Mouse (Mus musculus) neural tube, embryonic 13.5 days (tissue): Measurements from ENCODE around the gene Pitpnm1. TPM values are rescaled to one million over a fixed set of nuclear protein-coding genes. Genes with fewer than 3 reads are reported as not detected.
A peak's percentile ranks its signal among the peaks of the same experiment; 100 is the strongest.

Experiments used
- ATAC-seq: fragments of 200-750 bp; cut with Nextera tagmentation; 2 replicates; pipeline ENCODE4 v1.8.0; 2017; ENCODE audit warnings: low read depth, mild to moderate bottlenecking, moderate TSS enrichment, moderate library complexity
- H3K27ac ChIP-seq: fragments of 300-500 bp; sonication (generic); replicated peaks from 2 replicates; pipeline ENCODE4 v1.5.1; 2015; ENCODE audit warnings: moderate library complexity, mild to moderate bottlenecking, inconsistent platforms
- H3K27me3 ChIP-seq: fragments of 300-500 bp; sonication (generic); 2 replicates; pipeline ENCODE4 v1.6.1; 2015; ENCODE audit warnings: mild to moderate bottlenecking, inconsistent platforms
- H3K36me3 ChIP-seq: fragments of 300-500 bp; sonication (generic); 2 replicates; pipeline ENCODE4 v1.6.1; 2015; ENCODE audit warnings: mild to moderate bottlenecking, inconsistent platforms
- H3K4me1 ChIP-seq: fragments of 300-500 bp; sonication (generic); replicated peaks from 2 replicates; pipeline ENCODE4 v1.6.1; 2015; ENCODE audit warnings: inconsistent platforms
- H3K4me2 ChIP-seq: fragments of 300-500 bp; sonication (generic); 2 replicates; pipeline ENCODE4 v1.6.1; 2015; ENCODE audit warnings: inconsistent platforms, mild to moderate bottlenecking, moderate library complexity
- H3K4me3 ChIP-seq: fragments of 300-500 bp; sonication (generic); 2 replicates; pipeline ENCODE4 v1.5.1; 2015; ENCODE audit warnings: mild to moderate bottlenecking, inconsistent platforms
- H3K9ac ChIP-seq: fragments of 300-500 bp; sonication (generic); 2 replicates; pipeline ENCODE4 v1.6.1; 2015; ENCODE audit warnings: moderate library complexity, mild to moderate bottlenecking, inconsistent platforms
- H3K9me3 ChIP-seq: fragments of 300-500 bp; sonication (generic); 2 replicates; pipeline ENCODE4 v1.6.1; 2016; ENCODE audit warnings: inconsistent platforms
- WGBS: fragments of 180-500 bp; shearing (Covaris S2); methylation state at CpG from one replicate; pipeline ENCODE4 v1.1.7; 2015; 5-methylcytosine and 5-hydroxymethylcytosine counted together
- polyA plus RNA-seq: library from polyadenylated mRNA; unstranded; fragments of >200 nt; fragmentation: Nextera tagmentation; extraction: Ambion mirVana; gene quantifications from 2 replicates; pipeline ENCODE4 v1.2.1, GENCODE M21; 2015

The Pitpnm1 gene
- polyA plus RNA-seq, 1 experiment from 2014 or later = 37.8 TPM

GRCm38 (mm10) chr19:4156073-4156579 lies 56.3 kb downstream of the Pitpnm1 start:
- Histone ChIP-seq H3K4me2 (no peak overlapping the region), H3K27me3 (no peaks in the 10 kb centered on the region), H3K27ac (0 out of 2 replicates have a peak overlapping the region, but pooled peaks have one; percentile 38), H3K36me3 (peaks cover 81% of the 10 kb centered on the region), H3K9me3 (no peaks in the 10 kb centered on the region), H3K9ac (no peak overlapping the region), H3K4me3 (no peak overlapping the region), H3K4me1 (peaks cover 12% of the 10 kb centered on the region; the same call in 1 of the 2 replicates)
- WGBS = 67% methylated on average over 20 of the region's 20 CpGs
- ATAC-seq = no peak

GRCm38 (mm10) chr19:4156771-4157170 lies 57.0 kb downstream of the Pitpnm1 start:
- no peak overlapping the region for H3K4me3 ChIP-seq
- no peaks in the 10 kb centered on the region for H3K9me3 ChIP-seq
- no peak overlapping the region for H3K4me2 ChIP-seq
- H3K36me3 ChIP-seq = peaks cover 84% of the 10 kb centered on the region
- H3K4me1 ChIP-seq = peaks cover 14% of the 10 kb centered on the region
- H3K9ac ChIP-seq = no peak overlapping the region
- no peak for ATAC-seq
- no peaks in the 10 kb centered on the region for H3K27me3 ChIP-seq
- H3K27ac ChIP-seq = no peak overlapping the region
- WGBS = 90% methylated on average over 12 of the region's 12 CpGs

- ATAC-seq = no peak
- Histone ChIP-seq H3K9me3 (no peaks in the 10 kb centered on the region), H3K4me1 (peaks cover 31% of the 10 kb centered on the region), H3K27ac (no peak overlapping the region), H3K36me3 (peaks cover 65% of the 10 kb centered on the region), H3K4me3 (no peak overlapping the region), H3K4me2 (no peak overlapping the region), H3K9ac (no peak overlapping the region), H3K27me3 (no peaks in the 10 kb centered on the region)
- WGBS = 93% methylated on average over 8 of the region's 8 CpGs
These were observed 59.3 kb downstream of the Pitpnm1 start for GRCm38 (mm10) chr19:4159049-4159448.

- Histone ChIP-seq H3K4me2 (peak within 1 kb of the TSS; percentile 97), H3K4me3 (peak within 1 kb of the TSS; percentile 71), H3K9me3 (no peaks in the 10 kb centered on the region), H3K27me3 (no peaks in the 10 kb centered on the region), H3K36me3 (peaks cover 39% of the 10 kb centered on the region), H3K4me1 (peaks cover 21% of the 10 kb centered on the region), H3K27ac (peak within 1 kb of the TSS; percentile 85), H3K9ac (peak within 1 kb of the TSS; percentile 93)
- ATAC-seq = peak; percentile 91
- WGBS = 7% methylated on average over 42 of the region's 42 CpGs
These were observed 63.1 kb downstream of the Pitpnm1 start, which contains the start of gene Rps6kb2 for GRCm38 (mm10) chr19:4162646-4163542. Rps6kb2 (minus strand) TSS chr19:4163354.

- peak overlapping the region; percentile 71 for H3K4me3 ChIP-seq
- peak overlapping the region; percentile 85 for H3K27ac ChIP-seq
- no peak; the same call in 1 of the 2 replicates for ATAC-seq
- H3K27me3 ChIP-seq = no peaks in the 10 kb centered on the region
- peaks cover 32% of the 10 kb centered on the region for H3K36me3 ChIP-seq
- peak overlapping the region; percentile 93 for H3K9ac ChIP-seq
- H3K4me2 ChIP-seq = peak overlapping the region; percentile 97
- H3K4me1 ChIP-seq = peaks cover 21% of the 10 kb centered on the region
- WGBS = 42% methylated on average over 4 of the region's 4 CpGs
- no peaks in the 10 kb centered on the region for H3K9me3 ChIP-seq
These were observed 63.7 kb downstream of the Pitpnm1 start for GRCm38 (mm10) chr19:4163543-4163887.

Other genes starting within 250 kb of the Pitpnm1 start
- gene Chka, start 248.2 kb upstream of the Pitpnm1 start, polyA plus RNA-seq = 51.5 and 54.6 TPM in 2 replicates
- gene Tcirg1, start 192.9 kb upstream of the Pitpnm1 start, polyA plus RNA-seq = 18.4 and 18.9 TPM in 2 replicates
- gene Ndufs8, start 187.2 kb upstream of the Pitpnm1 start, polyA plus RNA-seq = 286 and 302 TPM in 2 replicates
- gene Aldh3b1, start 170.2 kb upstream of the Pitpnm1 start, polyA plus RNA-seq = 1.9 and 2.2 TPM in 2 replicates
- 11.8 and 13.5 TPM in 2 replicates for gene Unc93b1, start 164.8 kb upstream of the Pitpnm1 start, polyA plus RNA-seq
- not detected in 2 replicates for gene Aldh3b3, start 141.4 kb upstream of the Pitpnm1 start, polyA plus RNA-seq
- gene Aldh3b2, start 127.7 kb upstream of the Pitpnm1 start, polyA plus RNA-seq = 0.14 and 0.32 TPM in 2 replicates
- gene Acy3, start 113.4 kb upstream of the Pitpnm1 start, polyA plus RNA-seq = 2.3 and 3.9 TPM in 2 replicates
- not detected in 2 replicates for gene Tbx10, start 107.2 kb upstream of the Pitpnm1 start, polyA plus RNA-seq
- 22.5 and 22.9 TPM in 2 replicates for gene Nudt8, start 99.4 kb upstream of the Pitpnm1 start, polyA plus RNA-seq
- 4.7 and 6.0 TPM in 2 replicates for gene Gm49405, start 99.4 kb upstream of the Pitpnm1 start, polyA plus RNA-seq
- 6.0 and 7.1 TPM in 2 replicates for gene Doc2g, start 96.7 kb upstream of the Pitpnm1 start, polyA plus RNA-seq
- 217 and 222 TPM in 2 replicates for gene Ndufv1, start 87.2 kb upstream of the Pitpnm1 start, polyA plus RNA-seq
- 383 and 433 TPM in 2 replicates for gene Gstp1, start 62.0 kb upstream of the Pitpnm1 start, polyA plus RNA-seq
- 1.5 and 1.7 TPM in 2 replicates for gene Gstp2, start 54.0 kb upstream of the Pitpnm1 start, polyA plus RNA-seq
- not detected in 2 replicates for gene Gstp3, start 40.4 kb upstream of the Pitpnm1 start, polyA plus RNA-seq
- not detected in 2 replicates for gene Cabp2, start 18.4 kb upstream of the Pitpnm1 start, polyA plus RNA-seq
- 82.6 and 86.4 TPM in 2 replicates for gene Cdk2ap2, start 2.8 kb upstream of the Pitpnm1 start, polyA plus RNA-seq
- 92.4 and 94.0 TPM in 2 replicates for gene Aip, start 25.9 kb downstream of the Pitpnm1 start, polyA plus RNA-seq
- not detected in 2 replicates for gene Gpr152, start 39.8 kb downstream of the Pitpnm1 start, polyA plus RNA-seq
- gene Cabp4, start 44.0 kb downstream of the Pitpnm1 start, polyA plus RNA-seq = 0.14 TPM in 2 replicates
- gene Coro1b, start 48.6 kb downstream of the Pitpnm1 start, polyA plus RNA-seq = 119 and 120 TPM in 2 replicates
- gene Ptprcap, start 53.6 kb downstream of the Pitpnm1 start, polyA plus RNA-seq = 0.54 and 1.2 TPM in 2 replicates
- 62.7 and 63.6 TPM in 2 replicates for gene Rps6kb2, start 63.4 kb downstream of the Pitpnm1 start, polyA plus RNA-seq
- gene Carns1, start 75.5 kb downstream of the Pitpnm1 start, polyA plus RNA-seq = 5.1 and 6.6 TPM in 2 replicates
- gene Tbc1d10c, start 91.3 kb downstream of the Pitpnm1 start, polyA plus RNA-seq = 0.80 and 0.88 TPM in 2 replicates
- 683 and 709 TPM in 2 replicates for gene Ppp1ca, start 92.1 kb downstream of the Pitpnm1 start, polyA plus RNA-seq
- 23.5 and 24.9 TPM in 2 replicates for gene Rad9a, start 101.7 kb downstream of the Pitpnm1 start, polyA plus RNA-seq
- 0.67 and 0.79 TPM in 2 replicates for gene Clcf1, start 114.2 kb downstream of the Pitpnm1 start, polyA plus RNA-seq
- not detected in 2 replicates for gene AC109138.7, start 114.4 kb downstream of the Pitpnm1 start, polyA plus RNA-seq
- gene Pold4, start 131.9 kb downstream of the Pitpnm1 start, polyA plus RNA-seq = 21.0 and 22.1 TPM in 2 replicates
- gene Ssh3, start 169.2 kb downstream of the Pitpnm1 start, polyA plus RNA-seq = 7.2 and 8.2 TPM in 2 replicates
- gene Ankrd13d, start 183.1 kb downstream of the Pitpnm1 start, polyA plus RNA-seq = 29.8 and 33.1 TPM in 2 replicates
- gene Grk2, start 206.2 kb downstream of the Pitpnm1 start, polyA plus RNA-seq = 22.3 and 25.5 TPM in 2 replicates